Mouse (Mus musculus) kidney, postnatal 36 days (tissue): ENCODE data around the gene Supt16.
A peak's percentile ranks its signal among the peaks of the same experiment; 100 is the strongest.

Experiments used
- DNase-seq, 2 experiments: peaks; one replicate each; pipeline ENCODE4 v3.0.0; 2021 to 2022; ENCODE audit warnings: mixed read lengths in 2 of 2

The Supt16 gene

GRCm38 (mm10) chr14:52144165-52144564, 53.1 kb downstream of the Supt16 start:
- DNase-seq, result no peak

- no peak for DNase-seq
Measured at GRCm38 (mm10) chr14:52141445-52142127, 55.6 kb downstream of the Supt16 start.

GRCm38 (mm10) chr14:52140577-52141444, 56.4 kb downstream of the Supt16 start:
- DNase-seq, result no peak

GRCm38 (mm10) chr14:52133584-52133983, 63.6 kb downstream of the Supt16 start:
- no peak for DNase-seq

GRCm38 (mm10) chr14:52124636-52125035, 72.6 kb downstream of the Supt16 start:
- DNase-seq, result no peak

GRCm38 (mm10) chr14:52123918-52124317, 73.3 kb downstream of the Supt16 start:
- peak; percentile 74 to 88 for DNase-seq

- DNase-seq, result no peak
Measured at GRCm38 (mm10) chr14:52120169-52120568, 77.0 kb downstream of the Supt16 start.

GRCm38 (mm10) chr14:52118823-52119608, 78.2 kb downstream of the Supt16 start:
- peak; percentile 55 to 81 for DNase-seq

- peak in 1 of 2 experiments; percentile 32 for DNase-seq
Measured at GRCm38 (mm10) chr14:52118456-52118822, 78.8 kb downstream of the Supt16 start.

GRCm38 (mm10) chr14:52117241-52117640, 80.0 kb downstream of the Supt16 start:
- no peak for DNase-seq

- no peak for DNase-seq
Measured at GRCm38 (mm10) chr14:52114101-52114500, 83.1 kb downstream of the Supt16 start.
